Mouse (Mus musculus) activated CD4-positive, CD25-positive, alpha-beta regulatory T cell, adult 4 months (primary cell): ENCODE results near the gene Sec22b. TPM values are rescaled to one million over a fixed set of nuclear protein-coding genes. Genes with fewer than 3 reads are reported as not detected.

Experiments used
- ATAC-seq: one replicate; pipeline ENCODE4 v1.8.0; 2017
- polyA plus RNA-seq, 2 experiments: library from polyadenylated mRNA; unstranded; fragments of 100-300 nt; shearing (Covaris generic); gene quantifications; one replicate each; pipeline ENCODE4 v1.2.1; 2017

The Sec22b gene
- polyA plus RNA-seq, 2 experiments from 2014 or later: 73.7 to 77.3 TPM

GRCm38 (mm10) chr3:97941440-97942259, 40.7 kb downstream of the Sec22b start:
- no peak for ATAC-seq

- ATAC-seq: peak; percentile 43
Measured at GRCm38 (mm10) chr3:97942260-97942950, 41.4 kb downstream of the Sec22b start.

- ATAC-seq: no peak
Measured at GRCm38 (mm10) chr3:97944462-97944861, 43.5 kb downstream of the Sec22b start.

GRCm38 (mm10) chr3:97946439-97946838, 45.4 kb downstream of the Sec22b start:
- ATAC-seq: no peak

- peak; percentile 94 for ATAC-seq
Measured at GRCm38 (mm10) chr3:97948518-97948917, 47.5 kb downstream of the Sec22b start.

GRCm38 (mm10) chr3:97949946-97950345, 49.0 kb downstream of the Sec22b start:
- ATAC-seq: no peak

- ATAC-seq: no peak
Measured at GRCm38 (mm10) chr3:97951134-97951533, 50.1 kb downstream of the Sec22b start.

GRCm38 (mm10) chr3:97953196-97953595, 52.2 kb downstream of the Sec22b start:
- no peak for ATAC-seq

GRCm38 (mm10) chr3:97956322-97956721, 55.3 kb downstream of the Sec22b start:
- no peak for ATAC-seq

GRCm38 (mm10) chr3:97956926-97957325, 55.9 kb downstream of the Sec22b start:
- no peak for ATAC-seq

- ATAC-seq: peak; percentile 32
Measured at GRCm38 (mm10) chr3:97960783-97961594, 60.0 kb downstream of the Sec22b start.

GRCm38 (mm10) chr3:97961962-97962361, 61.0 kb downstream of the Sec22b start:
- ATAC-seq: no peak

- ATAC-seq: no peak
Measured at GRCm38 (mm10) chr3:97964878-97965353, 63.9 kb downstream of the Sec22b start.

- ATAC-seq: no peak
Measured at GRCm38 (mm10) chr3:97967627-97968026, 66.6 kb downstream of the Sec22b start.

GRCm38 (mm10) chr3:97968191-97968590, 67.2 kb downstream of the Sec22b start:
- no peak for ATAC-seq

GRCm38 (mm10) chr3:97969019-97969418, 68.0 kb downstream of the Sec22b start:
- ATAC-seq: no peak

- ATAC-seq: peak; percentile 28
Measured at GRCm38 (mm10) chr3:97971117-97971516, 70.1 kb downstream of the Sec22b start.

- ATAC-seq: no peak
Measured at GRCm38 (mm10) chr3:97972200-97972599, 71.2 kb downstream of the Sec22b start.

GRCm38 (mm10) chr3:97972707-97973106, 71.7 kb downstream of the Sec22b start:
- ATAC-seq: no peak
